Mouse (Mus musculus) splenic B cell, adult 2 months (primary cell): Measurements from ENCODE around the gene Utp14a.
A peak's percentile ranks its signal among the peaks of the same experiment; 100 is the strongest.

Source experiments
- DNase-seq: peaks from one replicate; pipeline ENCODE4 v3.0.0-alpha.2; 2011; ENCODE audit warnings: low read depth, low spot score
- H3K27me3 ChIP-seq: 2 replicates; pipeline ENCODE4 v1.6.1; 2012; ENCODE audit warnings: mild to moderate bottlenecking, low read length, moderate library complexity, mixed read lengths; ENCODE audit not compliant: control insufficient read depth, poor library complexity, insufficient read depth, severe bottlenecking
- H3K36me3 ChIP-seq: 2 replicates; pipeline ENCODE4 v1.6.1; 2012; ENCODE audit warnings: mild to moderate bottlenecking, low read length, moderate library complexity, mixed read lengths; ENCODE audit not compliant: control insufficient read depth, poor library complexity, insufficient read depth, severe bottlenecking

The Utp14a gene

DNA sequence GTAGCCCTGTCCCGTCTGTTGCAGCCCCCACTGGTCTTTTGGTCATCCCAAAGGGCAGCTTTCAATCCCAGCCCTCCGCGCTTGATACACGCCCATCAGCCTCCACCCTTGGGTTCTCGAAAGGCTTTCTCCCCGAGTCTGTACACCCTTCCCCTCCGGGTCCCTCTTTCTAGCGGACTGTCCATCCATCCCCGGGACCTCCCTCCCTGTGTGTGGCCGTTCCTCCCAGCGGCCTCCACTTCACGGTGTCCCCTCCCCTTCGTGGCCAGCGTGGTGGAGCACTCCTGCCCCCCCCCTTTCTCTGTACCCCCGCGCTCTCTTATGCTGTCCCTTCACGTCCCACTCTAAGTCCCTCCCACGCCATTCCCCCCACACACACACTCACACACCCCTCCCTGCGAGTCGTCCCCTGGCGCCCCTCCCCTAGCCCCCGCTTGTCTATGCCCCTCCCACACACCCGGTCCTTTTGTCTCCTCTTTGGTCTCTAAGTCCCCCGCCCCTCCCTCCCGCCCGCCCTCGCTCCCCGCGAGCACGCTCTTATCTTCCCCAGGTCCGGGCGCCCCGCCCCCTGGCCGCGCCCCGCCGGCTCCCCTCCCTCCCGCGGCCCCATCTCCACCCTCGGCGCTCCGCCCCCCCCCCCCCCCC, 28.5 kb downstream of the Utp14a start:
- no peaks in the 10 kb centered on the region for H3K27me3 ChIP-seq
- DNase-seq: peak; percentile 88
- no peaks in the 10 kb centered on the region for H3K36me3 ChIP-seq

DNA sequence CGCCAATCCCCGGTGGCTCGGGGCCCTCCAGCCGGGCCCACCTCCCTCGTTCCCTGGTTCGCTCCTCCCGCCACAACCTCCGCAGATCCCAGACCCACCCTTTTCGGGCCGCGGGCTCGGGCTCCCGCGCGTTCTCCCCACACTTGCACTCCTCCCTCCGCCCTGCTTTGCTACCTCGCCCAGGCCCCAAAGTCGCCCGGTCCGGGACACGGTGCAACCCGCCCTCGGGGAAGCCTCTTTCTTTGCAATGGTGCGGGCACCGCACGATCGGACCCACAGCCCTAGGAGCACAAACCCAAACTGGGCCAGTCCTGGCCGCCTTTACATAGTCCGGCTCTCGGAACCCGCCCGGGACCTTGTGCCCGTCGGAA, 29.0 kb downstream of the Utp14a start:
- DNase-seq: no peak
- Histone ChIP-seq H3K27me3 (no peaks in the 10 kb centered on the region), H3K36me3 (no peaks in the 10 kb centered on the region)

DNA sequence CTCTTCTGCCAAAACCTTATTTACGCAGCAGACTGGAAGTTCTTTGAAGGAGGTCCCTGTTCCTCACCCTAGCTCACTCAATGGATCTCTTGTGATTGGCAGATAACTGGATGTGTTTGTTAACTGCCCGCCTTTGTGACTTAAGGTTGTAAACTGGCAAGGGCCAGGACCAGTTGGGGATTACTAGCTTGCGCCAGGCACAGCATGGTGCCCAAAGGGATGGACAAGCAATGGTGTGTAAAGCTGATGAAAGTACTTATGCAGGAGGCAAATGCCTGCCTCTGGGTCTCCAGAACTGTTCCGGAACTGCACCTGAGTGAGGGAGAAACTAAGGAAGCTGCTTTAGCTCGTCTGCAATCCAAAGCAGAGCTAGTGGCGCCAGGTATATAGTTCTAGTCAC, 29.8 kb downstream of the Utp14a start:
- no peaks in the 10 kb centered on the region for H3K36me3 ChIP-seq
- DNase-seq: no peak
- H3K27me3 ChIP-seq: no peaks in the 10 kb centered on the region

DNA sequence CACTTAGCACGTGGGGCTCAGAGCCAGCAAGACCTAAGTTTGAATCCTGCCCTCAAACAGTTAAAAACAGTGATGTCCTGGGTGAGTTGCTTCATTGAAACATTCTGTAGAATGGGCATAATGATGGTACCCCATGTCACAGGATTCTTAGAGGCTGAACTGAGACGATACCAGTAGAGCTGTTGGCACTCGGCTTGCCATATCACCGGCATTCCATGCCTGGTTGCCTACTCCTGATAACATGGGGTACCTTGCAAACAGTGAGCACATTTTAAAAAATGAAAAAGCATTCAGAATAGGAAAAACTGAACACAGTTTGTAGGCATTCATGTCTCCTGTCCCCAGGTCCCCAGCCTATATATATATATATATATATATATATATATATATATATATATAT, 31.3 kb downstream of the Utp14a start:
- no peaks in the 10 kb centered on the region for H3K27me3 ChIP-seq
- no peaks in the 10 kb centered on the region for H3K36me3 ChIP-seq
- no peak for DNase-seq

DNA sequence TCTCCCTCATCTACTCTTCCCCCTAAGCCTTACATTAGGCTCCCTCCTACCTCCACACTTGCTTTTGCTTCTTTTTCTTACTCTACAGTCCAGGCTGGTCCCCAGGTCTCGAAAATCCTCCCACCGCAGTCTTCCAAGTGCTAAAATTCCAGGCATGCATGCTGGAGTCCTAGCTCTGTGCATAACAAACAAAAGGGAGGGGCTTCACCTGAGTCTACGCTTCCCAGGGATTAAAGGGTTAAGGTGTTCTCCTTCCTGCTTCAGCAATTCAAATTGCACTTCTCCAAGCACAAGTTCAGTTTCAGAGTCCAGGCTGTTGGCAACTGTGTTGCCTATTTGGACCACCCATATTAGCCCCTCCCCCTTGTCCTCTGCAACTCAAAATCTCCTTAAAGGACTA, 34.8 kb downstream of the Utp14a start:
- DNase-seq: no peak
- Histone ChIP-seq H3K36me3 (no peaks in the 10 kb centered on the region), H3K27me3 (no peaks in the 10 kb centered on the region)

DNA sequence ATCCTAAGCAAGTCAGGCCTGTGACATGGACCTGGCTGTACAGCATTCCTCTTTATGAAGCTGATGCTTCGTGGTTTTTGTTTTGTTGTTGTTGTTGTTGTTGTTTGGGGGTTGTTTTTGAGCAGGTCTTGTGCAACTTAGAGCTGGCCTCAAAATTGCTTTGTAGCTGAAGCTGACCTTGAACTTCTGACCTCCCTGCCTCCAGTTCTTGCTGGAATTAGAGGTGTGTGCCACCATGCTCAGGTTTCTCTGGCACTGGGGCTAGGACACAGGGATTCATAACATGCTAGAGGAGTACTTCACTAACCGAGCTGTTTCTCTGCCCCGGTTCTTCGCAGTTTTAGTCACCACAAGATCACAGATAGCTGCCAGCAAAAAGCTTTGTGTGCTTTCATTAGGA, 48.7 kb downstream of the Utp14a start:
- no peaks in the 10 kb centered on the region for H3K36me3 ChIP-seq
- DNase-seq: no peak

DNA sequence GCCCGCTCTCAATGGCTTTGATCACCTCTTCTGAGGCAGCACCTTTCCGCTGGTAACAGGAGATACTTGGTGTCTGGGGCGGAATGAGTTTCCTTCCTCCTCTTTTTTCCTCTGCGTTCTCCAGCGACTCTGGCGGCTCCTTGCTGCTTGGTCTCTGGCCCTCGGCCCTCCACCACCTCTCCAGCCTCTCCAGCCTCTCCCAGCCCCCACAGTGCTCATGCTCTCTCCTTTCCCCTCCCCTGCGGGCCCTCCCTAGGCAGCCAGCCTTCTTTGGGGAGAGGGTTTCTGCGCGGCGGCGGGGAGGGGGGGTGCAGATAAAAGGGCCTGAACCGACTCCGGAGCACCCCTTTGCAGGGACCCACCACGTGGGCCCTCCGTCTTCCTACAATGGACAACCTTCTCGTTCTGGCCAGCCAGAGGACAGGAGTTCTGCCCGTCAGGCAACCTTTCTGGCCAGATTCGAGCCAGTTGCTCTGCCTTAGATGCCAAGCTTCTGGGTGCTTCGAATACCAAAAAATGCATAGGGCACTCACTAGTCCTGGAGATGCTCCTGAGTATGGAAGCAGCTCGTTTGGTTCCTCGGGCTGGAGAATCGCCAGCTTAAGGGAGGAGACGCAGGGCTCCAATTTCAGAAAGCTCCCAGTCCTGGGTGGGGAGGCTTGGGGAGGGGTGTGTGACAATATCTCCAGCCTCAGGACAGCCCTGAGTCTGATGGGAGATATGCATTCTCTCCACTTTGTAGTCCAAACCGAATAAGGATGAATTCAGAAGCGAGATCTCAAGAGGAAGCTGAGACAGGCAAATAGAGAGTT, 54.2 kb downstream of the Utp14a start:
- Histone ChIP-seq H3K27me3 (no peaks in the 10 kb centered on the region), H3K36me3 (no peaks in the 10 kb centered on the region)
- no peak for DNase-seq

More for the DNA sequence above, 48.7 kb downstream of the Utp14a start:
- H3K27me3 ChIP-seq: no peaks in the 10 kb centered on the region

DNA sequence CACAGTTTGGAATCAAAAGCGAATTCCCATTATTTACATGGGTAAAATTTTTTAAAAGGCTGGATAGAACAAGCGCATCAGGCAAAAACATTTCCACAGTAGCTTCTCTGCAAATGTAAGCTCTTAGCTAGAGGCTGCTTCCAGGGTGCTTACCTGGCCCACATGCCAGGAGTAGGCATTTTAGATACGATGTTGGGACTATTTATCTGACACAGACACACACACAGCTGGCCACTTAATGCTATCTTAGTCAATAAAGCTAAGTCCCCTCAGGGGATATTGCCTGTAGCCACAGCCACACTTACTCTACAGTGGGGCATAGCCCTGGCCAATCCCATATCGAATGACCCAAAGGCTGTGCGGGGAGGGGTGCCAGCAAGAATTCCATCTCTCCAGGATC, 55.1 kb downstream of the Utp14a start:
- Histone ChIP-seq H3K36me3 (no peaks in the 10 kb centered on the region), H3K27me3 (no peaks in the 10 kb centered on the region)
- no peak for DNase-seq

DNA sequence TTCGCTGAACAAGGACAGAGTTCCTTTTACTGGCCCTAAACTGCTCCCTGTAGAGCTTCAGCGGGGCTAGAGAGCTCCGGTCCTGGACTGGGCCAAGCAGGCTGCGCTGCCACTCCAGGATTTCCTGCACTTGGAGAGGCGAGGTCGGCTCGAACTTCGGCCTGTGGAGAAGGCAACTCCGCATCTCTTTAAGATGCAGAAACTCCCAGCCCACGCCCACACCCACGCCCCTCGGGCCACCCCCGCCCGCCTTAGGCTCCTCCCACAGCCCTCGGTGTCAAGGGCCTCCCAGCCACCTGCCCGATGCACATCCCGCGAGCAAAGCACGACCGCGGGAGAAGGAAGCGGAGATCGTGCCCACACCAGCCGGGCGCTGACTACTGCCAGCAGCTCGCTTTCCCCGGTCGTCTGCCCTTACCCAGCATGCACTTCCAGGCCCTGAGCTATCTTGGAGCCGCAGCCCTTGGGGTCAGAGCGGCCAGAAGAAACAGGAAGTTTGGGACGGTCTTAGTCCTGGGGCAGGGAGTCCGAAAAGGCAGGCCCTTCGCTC, 57.9 kb downstream of the Utp14a start:
- H3K27me3 ChIP-seq: no peaks in the 10 kb centered on the region
- no peaks in the 10 kb centered on the region for H3K36me3 ChIP-seq
- peak; percentile 82 for DNase-seq

DNA sequence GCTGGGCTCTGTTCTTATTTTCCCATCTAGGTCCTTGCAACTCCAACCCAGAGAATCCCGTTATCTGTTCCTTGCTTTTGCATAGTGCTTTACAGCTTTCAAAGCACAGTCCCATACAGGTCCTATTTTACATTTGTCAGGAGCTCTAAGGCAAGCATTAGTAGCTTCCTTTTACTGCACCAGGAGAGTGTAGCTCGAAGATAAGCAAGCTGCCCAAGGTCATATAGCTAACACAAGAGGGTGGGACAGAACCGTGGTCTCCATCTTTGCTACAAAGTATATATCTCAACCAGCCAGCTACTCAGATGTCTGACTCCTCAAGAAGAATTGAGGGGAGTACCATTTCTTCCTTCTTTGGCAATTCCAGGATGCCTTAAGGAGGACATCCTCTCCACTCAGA, 60.8 kb downstream of the Utp14a start:
- DNase-seq: no peak
- no peaks in the 10 kb centered on the region for H3K36me3 ChIP-seq
- H3K27me3 ChIP-seq: no peaks in the 10 kb centered on the region

DNA sequence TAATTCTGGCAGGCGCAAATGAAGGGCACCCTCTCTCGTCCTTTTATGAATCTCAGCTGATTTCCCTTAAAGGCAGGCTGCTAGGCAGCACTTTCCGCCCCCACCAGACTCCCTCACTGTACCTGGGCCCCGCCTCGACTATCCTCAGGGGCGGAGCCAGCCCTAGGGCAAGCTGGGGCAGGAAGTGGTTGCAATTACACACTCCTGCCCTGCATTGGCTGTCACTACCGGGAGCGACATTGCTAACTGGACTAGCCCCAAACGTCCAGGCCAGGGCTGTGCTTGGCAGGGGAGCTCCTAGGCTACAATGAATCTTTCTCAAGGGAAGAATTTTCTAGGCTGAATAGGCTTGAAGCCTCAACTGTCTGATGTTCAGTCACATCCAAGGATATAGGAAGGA, 61.5 kb downstream of the Utp14a start:
- H3K27me3 ChIP-seq: no peaks in the 10 kb centered on the region
- DNase-seq: peak; percentile 65
- H3K36me3 ChIP-seq: no peaks in the 10 kb centered on the region
